Mouse (Mus musculus) testis, postnatal 10 days (tissue): ENCODE results near the gene Gm15093.
"Not testable (repeated sequence)": the region's sequence is repeated elsewhere in the genome, so short reads cannot be mapped to it uniquely, and the experiment has no call there.

Experiments used
- DNase-seq: peaks from one replicate; pipeline ENCODE4 v3.0.0; 2021; ENCODE audit warnings: low spot score

Gene Gm15093

GRCm38 (mm10) chrX:149272077-149272476, at the start of gene Gm15093:
Gm15093 (plus strand) TSS chrX:149272377.
- not testable (repeated sequence) for DNase-seq
